Mouse (Mus musculus) B cell, adult (primary cell): ENCODE results near the gene Yipf4. TPM values are rescaled to one million over a fixed set of nuclear protein-coding genes. Genes with fewer than 3 reads are reported as not detected.

ENCODE experiments used
- total RNA-seq: library from RNA; stranded (reverse); gene quantifications from 4 replicates; pipeline ENCODE4 v1.2.4, GENCODE M21; 2023; ENCODE audit not compliant: inconsistent age

Gene Yipf4
- 62.0 to 79.8 TPM (median 69.5 TPM) in 4 replicates for total RNA-seq

GRCm38 (mm10) chr17:74489024-74489900 lies at the start of gene Yipf4:
Yipf4 (plus strand) TSS chr17:74489493.

GRCm38 (mm10) chr17:74458711-74459408 lies 30.4 kb upstream of the Yipf4 start, which contains the start of gene Nlrc4:
Nlrc4 (minus strand) TSS chr17:74459142.

GRCm38 (mm10) chr17:74527729-74528607 lies 38.7 kb downstream of the Yipf4 start, which contains the start of gene Birc6:
Birc6 (plus strand) TSS chr17:74528295.

Other genes with a start within 250 kb of the Yipf4 start
- 25.2 to 34.3 TPM (median 30.9 TPM) in 4 replicates for gene Memo1, start 194.0 kb upstream of the Yipf4 start, total RNA-seq
- gene Dpy30, start 165.5 kb upstream of the Yipf4 start, total RNA-seq, result 37.4 to 53.7 TPM (median 41.7 TPM) in 4 replicates
- gene Spast, start 150.5 kb upstream of the Yipf4 start, total RNA-seq, result 29.2 to 31.6 TPM (median 31.3 TPM) in 4 replicates
- gene Slc30a6, start 93.9 kb upstream of the Yipf4 start, total RNA-seq, result 15.5 to 19.0 TPM (median 16.8 TPM) in 4 replicates
- 18.4 to 21.7 TPM (median 19.8 TPM) in 4 replicates for gene Nlrc4, start 30.4 kb upstream of the Yipf4 start, total RNA-seq
- 185 to 211 TPM (median 206 TPM) in 4 replicates for gene Birc6, start 38.8 kb downstream of the Yipf4 start, total RNA-seq
- 33.0 to 43.7 TPM (median 36.7 TPM) in 4 replicates for gene Ttc27, start 228.2 kb downstream of the Yipf4 start, total RNA-seq